13 mouse cellular contexts compared by ENCODE assay signal in genomic region chr8:18258287-18258961, GRCm38 (mm10).
DNase-seq lines count a peak whose midpoint lies in the region; ATAC-seq lines count a peak whose summit lies in the region.
"Had no signal": no experiment of that assay in that cellular context is flagged by ENCODE, and none has a peak within 500 bp of the region (broad histone marks: within the 10 kb centered on the region; RNA-seq: fewer than 3 reads in every experiment).

No protein-coding gene starts in this region.

- peak overlapping the region; percentile 31 for H3K4me2 ChIP-seq in heart, embryonic 15.5 days
- H3K4me2 ChIP-seq in midbrain, embryonic 14.5 days (ENCODE audit: low read length): no peak overlapping the region
- H3K4me2 ChIP-seq in midbrain, embryonic 16.5 days (ENCODE audit: low read length): no peak overlapping the region
- H3K4me2 ChIP-seq: heart, embryonic 11.5 days; liver, embryonic 12.5 days; midbrain, embryonic 11.5 days; neural tube, embryonic 12.5 days had no signal

- H3K27ac ChIP-seq in heart, embryonic 15.5 days: peak overlapping the region; percentile 63
- H3K27ac ChIP-seq in midbrain, embryonic 14.5 days (replicated peaks; ENCODE audit: low read depth, low read length): no peak overlapping the region
- H3K27ac ChIP-seq in midbrain, embryonic 16.5 days (ENCODE audit: low read length): no peak overlapping the region
- H3K27ac ChIP-seq: liver, embryonic 12.5 days; neural tube, embryonic 12.5 days had no signal

- peak; percentile 12 for DNase-seq in adrenal gland, postnatal 10 days
- no peak for DNase-seq in adrenal gland, postnatal 14 days
- no peak for DNase-seq in heart, adult 18-20 months
- DNase-seq in midbrain, embryonic 14.5 days: peak; percentile 20
- DNase-seq in right cerebral cortex, postnatal 10 days (ENCODE audit: low spot score in 2 of 2): peak; percentile 32 to 42
- DNase-seq in cerebellum, adult 9-11 months: no peak
- DNase-seq: lung, postnatal 14 days had no signal

- no peak overlapping the region for H3K9ac ChIP-seq in heart, embryonic 15.5 days
- H3K9ac ChIP-seq in midbrain, embryonic 14.5 days (replicated peaks; ENCODE audit: low read length): no peak overlapping the region
- H3K9ac ChIP-seq in midbrain, embryonic 16.5 days (ENCODE audit: low read depth, low read length): no peak overlapping the region
- H3K9ac ChIP-seq: liver, embryonic 12.5 days; neural tube, embryonic 12.5 days had no signal

- H3K9me3 ChIP-seq in heart, embryonic 15.5 days (replicated peaks): no peaks in the 10 kb centered on the region
- no peaks in the 10 kb centered on the region for H3K9me3 ChIP-seq in midbrain, embryonic 14.5 days (ENCODE audit: control insufficient read depth, low read length)
- H3K9me3 ChIP-seq in midbrain, embryonic 16.5 days (replicated peaks; ENCODE audit: control insufficient read depth, low read length, poor library complexity, severe bottlenecking): no peaks in the 10 kb centered on the region
- H3K9me3 ChIP-seq: neural tube, embryonic 12.5 days had no signal

- peak; percentile 60; the same call in 1 of the 2 replicates for ATAC-seq in heart, embryonic 15.5 days (replicated peaks; ENCODE audit: insufficient number of reproducible peaks, insufficient read depth, low FRiP score, low read depth)
- ATAC-seq in midbrain, embryonic 14.5 days (ENCODE audit: low FRiP score, low TSS enrichment): no peak
- ATAC-seq in midbrain, embryonic 16.5 days: no peak
- ATAC-seq: liver, embryonic 12.5 days had no signal

- no peaks in the 10 kb centered on the region for H3K27me3 ChIP-seq in heart, embryonic 15.5 days
- no peaks in the 10 kb centered on the region for H3K27me3 ChIP-seq in midbrain, embryonic 14.5 days (ENCODE audit: control insufficient read depth, insufficient read depth, low read length)
- H3K27me3 ChIP-seq in midbrain, embryonic 16.5 days (ENCODE audit: control insufficient read depth, insufficient read depth, low read depth, low read length): no peaks in the 10 kb centered on the region
- H3K27me3 ChIP-seq: liver, embryonic 12.5 days; neural tube, embryonic 12.5 days had no signal

- no peak overlapping the region for H3K4me3 ChIP-seq in heart, embryonic 15.5 days
- no peak overlapping the region for H3K4me3 ChIP-seq in midbrain, embryonic 14.5 days (replicated peaks; ENCODE audit: low read depth, low read length)
- no peak overlapping the region for H3K4me3 ChIP-seq in midbrain, embryonic 16.5 days (ENCODE audit: low read depth, low read length)
- H3K4me3 ChIP-seq: liver, embryonic 12.5 days; neural tube, embryonic 12.5 days had no signal

- 33% methylated on average over 7 of the region's 7 CpGs for WGBS in heart, embryonic 15.5 days
- 84% methylated on average over 7 of the region's 7 CpGs for WGBS in midbrain, embryonic 14.5 days
- WGBS in midbrain, embryonic 16.5 days: 81% methylated on average over 7 of the region's 7 CpGs

- H3K36me3 ChIP-seq in heart, embryonic 15.5 days: no peaks in the 10 kb centered on the region
- H3K36me3 ChIP-seq in midbrain, embryonic 14.5 days (ENCODE audit: control insufficient read depth, insufficient read depth, low read length): no peaks in the 10 kb centered on the region
- no peaks in the 10 kb centered on the region for H3K36me3 ChIP-seq in midbrain, embryonic 16.5 days (ENCODE audit: control insufficient read depth, insufficient read depth, low read length)
- H3K36me3 ChIP-seq: liver, embryonic 12.5 days; neural tube, embryonic 12.5 days had no signal

- peaks cover 4% of the 10 kb centered on the region; the same call in 1 of the 2 replicates for H3K4me1 ChIP-seq in heart, embryonic 15.5 days (replicated peaks)
- no peaks in the 10 kb centered on the region for H3K4me1 ChIP-seq in midbrain, embryonic 14.5 days (ENCODE audit: control insufficient read depth, insufficient read depth, low read length)
- no peaks in the 10 kb centered on the region for H3K4me1 ChIP-seq in midbrain, embryonic 16.5 days (ENCODE audit: control insufficient read depth, insufficient read depth, low read length)
- H3K4me1 ChIP-seq: liver, embryonic 12.5 days; neural tube, embryonic 12.5 days had no signal

Comparison
In these comparisons a context has a peak if more than half of its experiments do, and no peak if none do; other contexts are left out.
1. DNase-seq: peak in adrenal gland, postnatal 10 days (single experiment), midbrain, embryonic 14.5 days (single experiment) and right cerebral cortex, postnatal 10 days (2 of 2); none in adrenal gland, postnatal 14 days (single experiment), heart, adult 18-20 months (0 of 2) and cerebellum, adult 9-11 months (single experiment).